Mouse (Mus musculus) left cerebral cortex, adult 11 months (tissue): ENCODE results near the gene Tsen54.
A peak's percentile ranks its signal among the peaks of the same experiment; 100 is the strongest.

Experiments
- DNase-seq: peaks from one replicate; pipeline ENCODE4 v3.0.0; 2022; ENCODE audit warnings: low spot score

The Tsen54 gene

DNA sequence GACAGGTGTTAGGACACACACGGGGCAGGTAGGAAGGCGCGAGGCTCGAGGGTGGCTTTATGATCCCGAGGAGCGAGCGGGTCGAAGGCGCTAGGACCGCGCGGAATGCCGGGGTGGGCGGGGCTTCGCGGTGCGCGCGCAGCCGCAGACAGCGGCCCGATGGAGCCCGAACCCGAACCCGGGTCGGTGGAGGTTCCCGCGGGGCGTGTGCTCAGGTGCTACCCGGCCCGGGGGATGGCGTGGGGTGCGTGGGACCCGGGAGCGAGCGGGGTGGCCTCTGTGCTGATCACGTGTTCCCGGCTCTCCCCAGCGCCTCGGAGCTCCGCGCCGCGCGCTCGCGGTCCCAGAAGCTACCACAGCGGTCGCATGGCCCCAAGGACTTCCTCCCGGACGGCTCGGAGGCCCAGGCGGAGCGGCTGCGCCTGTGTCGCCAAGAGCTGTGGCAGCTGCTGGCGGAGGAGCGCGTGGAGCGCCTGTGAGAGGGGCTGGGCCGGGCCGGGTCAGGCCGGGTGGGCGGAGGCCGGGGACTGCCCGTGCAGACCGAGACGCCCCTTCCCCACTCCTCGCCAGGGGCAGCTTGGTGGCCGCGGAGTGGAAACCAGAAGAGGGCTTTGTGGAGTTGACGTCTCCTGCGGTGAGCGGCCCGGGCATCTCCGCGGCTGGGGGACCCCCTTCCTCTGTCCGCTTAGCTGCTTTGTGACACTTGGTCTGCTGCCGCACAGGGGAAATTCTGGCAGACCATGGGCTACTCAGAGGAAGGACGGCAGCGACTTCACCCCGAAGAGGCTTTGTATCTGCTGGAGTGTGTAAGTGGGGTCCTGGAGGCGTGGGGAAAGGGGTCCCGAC is at the start of gene Tsen54:
Tsen54 (plus strand) TSS at position 120 of the 846 bp plus-strand sequence.
- peak; percentile 48 for DNase-seq

DNA sequence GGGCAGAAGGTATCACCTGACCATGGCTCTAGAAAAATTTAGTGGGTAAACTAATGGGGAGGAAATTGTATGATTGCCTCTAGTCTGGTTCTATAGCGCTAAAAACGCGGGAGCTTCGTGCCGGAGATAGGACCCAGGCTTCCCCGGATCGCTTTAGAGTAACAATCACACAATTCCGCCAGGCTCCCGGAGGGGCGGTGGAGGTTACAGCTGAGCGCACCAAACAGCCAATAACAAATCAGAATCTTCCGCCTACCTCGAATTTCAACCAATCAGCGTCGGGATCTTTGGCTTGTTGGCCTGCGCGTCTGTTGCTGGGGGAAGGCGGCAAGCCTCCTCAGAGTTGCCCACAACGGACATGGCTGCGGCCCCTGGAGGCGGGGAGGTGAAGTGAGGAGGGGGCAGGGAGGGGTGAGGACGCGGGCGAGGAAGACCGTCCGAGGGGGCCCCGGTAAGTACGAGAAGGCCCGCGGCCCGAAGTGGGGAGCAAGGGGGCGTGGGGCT is 49.4 kb upstream of the Tsen54 start, which contains the start of gene Tmem94:
Tmem94 (plus strand) TSS at position 331 of the 504 bp plus-strand sequence.
- peak; percentile 95 for DNase-seq

- no peak for DNase-seq
These were observed 48.9 kb upstream of the Tsen54 start for GRCm38 (mm10) chr11:115765607-115766141.

- no peak for DNase-seq
These were observed 48.1 kb upstream of the Tsen54 start for GRCm38 (mm10) chr11:115766356-115766943.

- DNase-seq = no peak
These were observed 47.5 kb upstream of the Tsen54 start for GRCm38 (mm10) chr11:115766981-115767380.

DNA sequence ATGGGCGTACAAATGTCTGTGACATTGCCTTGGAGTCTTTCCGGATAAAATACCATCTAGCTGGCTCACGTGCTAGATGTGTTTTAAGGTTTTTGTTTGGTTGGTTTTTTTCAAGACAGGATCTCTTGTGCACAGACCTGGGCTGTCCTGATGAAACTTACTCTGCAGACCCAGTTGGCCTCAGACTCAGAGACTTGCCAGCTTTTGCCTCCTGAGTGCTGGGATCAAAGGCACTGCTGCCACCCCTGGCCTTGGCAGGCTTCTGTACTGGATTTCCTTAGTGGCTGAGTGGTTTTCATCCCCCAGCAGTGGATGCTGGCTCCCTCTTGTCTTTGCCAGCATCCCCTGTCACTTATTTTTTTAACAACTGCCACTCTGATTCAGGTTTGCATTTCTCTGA is 45.6 kb upstream of the Tsen54 start:
- DNase-seq = no peak

DNA sequence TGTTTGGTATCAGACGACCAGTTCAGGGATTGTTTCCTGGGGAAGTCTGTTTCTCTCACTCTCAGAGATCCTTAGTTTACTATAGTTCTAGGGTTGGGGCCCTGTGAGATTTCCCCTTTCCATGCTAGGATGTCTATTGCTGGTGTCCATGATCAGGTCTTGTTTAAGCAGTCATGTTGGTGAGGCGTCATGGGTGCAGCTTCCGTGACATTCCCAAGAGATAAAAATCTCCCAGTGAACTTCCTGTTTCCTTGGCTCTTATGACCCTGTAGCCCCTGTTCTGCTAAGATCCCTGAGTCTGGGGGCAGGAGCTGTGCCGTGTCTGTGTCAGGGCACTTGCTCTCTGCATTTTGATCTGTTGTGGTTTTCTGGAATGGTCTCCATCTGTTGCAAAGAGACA is 39.9 kb upstream of the Tsen54 start:
- no peak for DNase-seq

DNA sequence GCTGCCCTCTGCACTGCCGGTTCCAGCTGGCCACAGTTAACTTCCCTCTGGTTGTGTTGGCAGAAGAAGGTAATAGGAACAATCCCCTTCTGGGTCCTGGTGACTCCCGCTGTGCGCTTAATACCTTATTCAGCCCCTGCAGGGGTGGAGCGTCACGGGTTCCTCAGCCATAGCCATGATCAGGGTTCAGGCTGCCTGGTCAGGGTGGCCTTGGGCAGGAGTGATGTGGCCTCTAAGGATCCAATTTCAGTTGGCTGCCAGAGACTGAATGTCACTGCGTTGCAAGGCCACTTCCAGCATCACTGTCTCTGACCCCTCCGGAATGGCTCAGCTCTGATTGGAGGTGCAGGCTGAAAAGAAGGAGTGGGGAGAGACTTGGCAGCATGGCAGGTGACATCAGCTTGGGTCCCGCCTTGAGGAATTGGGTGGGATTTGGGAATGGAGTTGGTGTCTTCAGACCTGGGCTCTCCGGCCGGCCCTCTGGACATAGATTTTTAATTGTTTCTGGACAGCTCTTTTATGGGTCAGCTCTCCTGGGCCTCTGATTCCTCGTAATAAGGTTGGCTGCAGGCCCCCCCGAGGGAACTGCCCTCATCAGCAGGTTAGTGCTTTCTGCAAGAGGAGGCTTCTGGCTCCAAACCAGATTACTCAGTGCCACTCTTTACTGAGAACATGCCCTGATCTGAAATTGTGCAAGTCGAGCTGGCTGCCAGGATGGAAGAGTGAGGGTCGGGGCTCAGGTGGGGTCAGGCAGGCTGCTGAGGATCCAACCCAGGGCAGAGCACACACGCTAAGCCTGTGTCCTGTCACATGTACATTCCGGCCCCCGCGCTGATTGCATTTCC is 38.5 kb upstream of the Tsen54 start:
- no peak for DNase-seq

GRCm38 (mm10) chr11:115776954-115777353 is 37.6 kb upstream of the Tsen54 start:
- no peak for DNase-seq

DNA sequence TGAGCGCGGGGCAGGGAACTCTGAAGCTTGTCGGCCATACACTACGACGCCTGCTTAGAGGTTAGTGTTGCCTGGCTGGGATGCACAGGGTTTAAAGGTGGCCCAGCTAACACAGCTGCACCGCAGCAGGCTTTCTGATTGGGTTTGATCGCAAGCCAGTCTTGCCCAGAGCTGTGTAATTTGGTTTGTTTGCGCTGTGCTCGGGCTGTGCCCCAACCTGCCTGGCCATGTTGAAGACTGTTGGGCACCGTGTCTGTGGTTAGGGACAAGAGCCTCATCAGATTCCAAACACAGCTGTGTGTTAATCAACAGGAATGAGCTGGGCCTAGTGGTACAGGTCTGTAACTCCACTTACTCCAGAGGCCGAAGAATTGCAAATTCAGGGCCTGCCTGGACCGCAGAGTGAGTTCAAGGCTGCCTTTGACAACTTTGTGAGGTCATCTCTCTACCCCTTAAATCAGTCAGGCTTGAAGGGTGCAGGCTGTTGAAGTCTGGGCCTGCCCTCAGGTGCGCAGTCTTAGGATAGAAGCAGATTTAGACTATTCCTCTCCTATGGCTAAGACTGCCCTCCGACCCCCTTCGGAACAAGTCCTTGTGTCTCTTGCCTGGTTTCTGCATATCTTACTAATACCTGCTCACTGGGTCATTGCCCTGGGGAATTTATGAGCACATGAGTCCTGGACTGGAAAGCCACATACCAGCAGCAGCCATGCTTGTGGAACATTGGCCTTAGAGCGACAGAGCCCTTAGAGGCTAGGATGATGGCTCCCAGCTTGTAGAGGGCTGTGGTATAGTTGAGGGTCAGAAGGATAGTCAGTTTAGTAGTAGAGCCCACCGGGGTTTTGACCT is 36.8 kb upstream of the Tsen54 start:
- DNase-seq = no peak

DNA sequence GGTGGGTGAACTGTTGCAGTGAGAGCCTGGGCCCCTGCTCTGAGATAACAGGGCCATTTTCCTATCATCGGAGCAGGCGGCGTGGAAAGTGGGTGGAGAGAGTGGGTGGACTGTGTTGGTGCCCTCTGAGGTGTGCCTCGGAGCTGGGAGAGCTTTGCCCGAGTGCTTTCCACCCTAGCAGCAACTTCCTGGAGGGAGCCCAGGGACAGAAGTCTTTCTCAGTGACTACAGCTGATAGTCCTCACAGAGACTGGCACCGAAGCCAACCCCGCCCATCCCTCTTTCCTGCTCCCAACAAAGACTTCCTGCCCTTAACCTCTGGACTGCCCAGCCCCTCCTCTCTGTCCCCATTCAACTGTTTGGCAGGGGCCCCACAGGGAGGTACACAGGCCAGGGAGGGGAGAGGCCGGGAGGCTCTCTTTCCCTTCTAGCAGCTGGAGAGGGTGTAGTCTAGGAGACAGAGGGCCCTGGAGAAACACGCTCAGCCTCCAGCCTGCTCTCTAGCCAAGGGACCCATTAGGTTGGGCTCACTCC is 35.4 kb upstream of the Tsen54 start:
- no peak for DNase-seq

DNA sequence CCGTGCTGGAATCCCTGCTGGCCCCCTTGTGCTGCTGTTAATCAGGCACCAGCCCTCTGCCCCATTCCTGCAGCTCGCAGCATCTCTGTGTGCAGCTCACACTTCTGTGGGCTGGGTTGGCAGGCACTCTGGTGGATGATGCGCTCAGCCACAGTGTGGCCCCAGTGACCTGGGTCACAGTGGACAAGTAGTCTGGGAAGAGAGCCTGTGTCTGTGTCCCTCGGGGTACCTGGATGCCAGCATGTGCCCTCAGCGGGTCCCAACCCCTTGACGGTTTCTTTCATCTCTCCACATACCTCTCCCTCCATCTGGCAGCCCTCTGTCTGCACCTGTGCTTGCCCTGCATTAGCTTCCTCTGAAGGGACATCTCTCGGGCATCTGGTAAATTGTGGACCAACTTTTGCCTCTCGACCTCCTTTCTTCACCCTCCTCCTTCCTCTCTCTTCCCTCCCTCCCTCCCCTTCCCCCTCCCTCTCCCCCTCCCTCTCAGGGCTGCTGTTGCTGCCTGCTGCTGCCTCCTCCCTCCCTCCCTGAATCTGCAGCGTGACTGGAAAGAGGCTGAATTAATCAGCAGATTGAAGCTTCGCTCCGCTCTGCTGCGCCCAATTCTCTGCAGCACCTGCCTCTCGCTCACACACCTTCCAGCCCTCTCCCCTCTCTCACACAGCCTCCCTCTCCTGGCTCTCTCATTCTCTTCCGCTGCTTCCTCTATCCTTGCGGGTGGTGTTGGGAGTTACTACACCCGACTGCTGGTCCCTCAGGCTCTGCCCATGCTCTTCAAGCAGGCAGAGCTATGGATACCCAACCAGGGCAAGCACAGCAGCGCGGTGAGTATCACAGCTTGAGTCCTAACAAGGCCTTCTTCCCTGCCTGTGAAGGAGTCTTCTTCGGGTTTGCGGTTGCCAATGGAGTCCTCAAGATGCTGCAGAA is 34.1 kb upstream of the Tsen54 start:
- DNase-seq = peak; percentile 52

- no peak for DNase-seq
These were observed 28.1 kb upstream of the Tsen54 start for GRCm38 (mm10) chr11:115786473-115786872.

DNA sequence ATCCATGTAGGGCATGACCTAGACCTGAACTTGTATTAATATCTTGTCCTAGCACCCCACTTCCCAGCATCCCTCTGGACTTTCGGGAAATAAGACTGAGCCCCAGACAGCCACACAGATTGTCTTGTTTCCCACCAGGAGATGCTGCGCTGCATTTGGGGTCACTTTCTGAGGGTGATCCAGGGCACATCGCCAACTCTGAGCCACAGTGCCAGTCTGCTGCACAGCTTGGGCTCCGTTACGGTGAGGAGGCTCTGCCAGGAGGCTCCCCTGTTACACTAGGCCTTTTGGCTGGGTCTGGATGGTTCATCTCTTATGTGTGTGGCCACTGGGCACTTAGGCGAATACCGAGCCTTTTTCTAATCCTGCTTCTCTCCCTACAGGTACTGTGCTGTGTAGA is 24.7 kb upstream of the Tsen54 start:
- no peak for DNase-seq

GRCm38 (mm10) chr11:115791919-115792318 is 22.6 kb upstream of the Tsen54 start:
- no peak for DNase-seq

- DNase-seq = no peak
These were observed 22.2 kb upstream of the Tsen54 start for GRCm38 (mm10) chr11:115792353-115792752.

GRCm38 (mm10) chr11:115796898-115797297 is 17.6 kb upstream of the Tsen54 start:
- DNase-seq = no peak

DNA sequence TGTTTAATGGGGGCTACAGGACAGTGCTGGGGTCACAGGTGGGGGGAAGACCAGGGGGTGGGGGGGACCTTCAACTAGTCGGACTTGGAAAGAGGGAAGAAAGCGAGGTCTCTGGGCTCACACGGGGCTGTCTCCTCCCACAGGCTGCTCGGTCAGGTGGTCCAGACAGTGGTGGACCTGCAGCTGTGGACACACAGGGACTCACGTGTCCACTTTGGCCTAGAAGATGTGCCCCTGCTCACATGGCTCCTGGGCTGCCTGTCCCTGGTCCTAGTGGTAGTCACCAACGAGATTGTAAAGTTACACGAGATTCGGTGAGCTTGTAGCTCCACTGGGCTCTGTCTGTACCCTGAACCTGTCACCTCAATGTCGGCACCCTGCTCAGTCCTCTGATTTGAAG is 16.9 kb upstream of the Tsen54 start:
- DNase-seq = no peak

DNA sequence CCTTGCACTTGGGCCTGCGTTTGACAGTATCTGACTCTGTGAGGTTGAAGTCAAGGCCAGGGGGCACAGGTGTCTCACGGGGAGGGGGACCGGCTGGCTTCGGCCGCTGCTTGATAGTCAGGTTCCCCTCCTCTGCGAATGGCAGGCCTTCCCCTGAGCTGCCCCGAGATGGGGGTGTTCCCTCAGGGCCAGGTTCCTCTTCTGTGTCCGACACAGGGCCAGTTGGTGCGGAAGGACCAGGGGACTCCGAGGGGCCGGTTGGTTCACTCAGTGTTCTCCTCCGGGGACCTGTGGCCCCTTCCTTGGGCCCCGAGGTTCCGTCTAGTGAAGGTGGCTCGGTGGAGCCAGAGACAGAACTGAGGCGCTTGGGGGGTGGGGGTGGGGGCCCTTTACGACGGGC is 13.5 kb upstream of the Tsen54 start:
- no peak for DNase-seq
